Mouse (Mus musculus): Measurements from ENCODE around the gene Cdk5.

DNA sequence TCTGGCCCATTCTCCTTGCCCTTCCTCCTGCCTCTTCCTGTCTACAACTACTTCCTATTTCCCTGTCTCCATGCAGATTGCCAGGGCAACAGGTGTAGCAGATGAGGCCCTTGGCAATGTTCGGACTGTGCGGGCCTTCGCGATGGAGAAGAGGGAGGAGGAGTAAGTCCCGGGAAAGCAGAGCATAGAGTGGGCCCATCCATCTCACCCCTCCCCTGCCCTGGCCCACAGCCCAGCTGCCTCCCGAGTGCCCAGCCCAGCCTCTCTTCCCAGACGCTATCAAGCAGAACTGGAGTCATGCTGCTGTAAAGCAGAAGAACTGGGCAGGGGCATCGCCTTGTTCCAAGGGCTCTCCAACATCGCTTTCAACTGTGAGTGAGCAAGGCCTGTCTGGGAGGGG is 21.4 kb downstream of the Cdk5 start:
- TF ChIP-seq POLR2A (IDR thresholded peaks at IDR 0.05; ENCODE audit: extremely low read depth, insufficient read depth, low read length) (no peak), CTCF (IDR thresholded peaks at IDR 0.05; ENCODE audit: low read depth, low read length) (no peak)

All from liver, adult 2 months (tissue).